Mouse (Mus musculus) kidney, embryonic 16.5 days (tissue): Measurements from ENCODE around the gene Slc22a7. TPM values are rescaled to one million over a fixed set of nuclear protein-coding genes. Genes with fewer than 3 reads are reported as not detected.

Experiments
- ATAC-seq: fragments of 200-750 bp; cut with Nextera tagmentation; 2 replicates; pipeline ENCODE4 v1.8.0; 2017; ENCODE audit warnings: moderate TSS enrichment; ENCODE audit not compliant: low FRiP score, low TSS enrichment
- H3K27ac ChIP-seq: fragments of 300-500 bp; sonication (generic); 2 replicates; pipeline ENCODE4 v1.5.1; 2014; ENCODE audit warnings: low read length
- H3K27me3 ChIP-seq: fragments of 300-500 bp; sonication (generic); 2 replicates; pipeline ENCODE4 v1.6.1; 2014; ENCODE audit warnings: low read length, control low read depth, mixed read lengths; ENCODE audit not compliant: insufficient read depth
- H3K36me3 ChIP-seq: fragments of 300-500 bp; sonication (generic); 2 replicates; pipeline ENCODE4 v1.6.1; 2014; ENCODE audit warnings: low read length, control low read depth, mixed read lengths; ENCODE audit not compliant: insufficient read depth
- H3K4me1 ChIP-seq: fragments of 300-500 bp; sonication (generic); 2 replicates; pipeline ENCODE4 v1.6.1; 2014; ENCODE audit warnings: low read length, control low read depth, mixed read lengths; ENCODE audit not compliant: insufficient read depth
- H3K4me2 ChIP-seq: fragments of 300-500 bp; sonication (generic); replicated peaks from 2 replicates; pipeline ENCODE4 v1.6.1; 2014; ENCODE audit warnings: low read depth, low read length
- H3K4me3 ChIP-seq: fragments of 300-500 bp; sonication (generic); 2 replicates; pipeline ENCODE4 v1.5.1; 2014; ENCODE audit warnings: mild to moderate bottlenecking, low read length
- H3K9ac ChIP-seq: fragments of 300-500 bp; sonication (generic); replicated peaks from 2 replicates; pipeline ENCODE4 v1.6.1; 2014; ENCODE audit warnings: low read length
- H3K9me3 ChIP-seq: fragments of 300-500 bp; sonication (generic); 2 replicates; pipeline ENCODE4 v1.6.1; 2016; ENCODE audit warnings: low read length, control low read depth
- WGBS: fragments of 180-500 bp; shearing (Covaris S2); extraction: QIAGEN DNeasy Blood & Tissue Kit; methylation state at CpG from one replicate; pipeline ENCODE4 v1.1.7; 2014; 5-methylcytosine and 5-hydroxymethylcytosine counted together
- polyA plus RNA-seq: library from polyadenylated mRNA; unstranded; fragments of >200 nt; fragmentation: Nextera tagmentation; extraction: Ambion mirVana; gene quantifications from 2 replicates; pipeline ENCODE4 v1.2.1, GENCODE M21; 2015

Gene Slc22a7
- polyA plus RNA-seq, 1 experiment from 2014 or later = 0.32 TPM

- H3K27me3 ChIP-seq = peaks cover 51% of the 10 kb centered on the region
- no peaks in the 10 kb centered on the region for H3K36me3 ChIP-seq
- peak overlapping the region; percentile 75 for H3K4me2 ChIP-seq
- no peak overlapping the region for H3K27ac ChIP-seq
- peak; percentile 35; the same call in 1 of the 2 replicates for ATAC-seq
- peak overlapping the region; percentile 58 for H3K9ac ChIP-seq
- 1% methylated on average over 49 of the region's 50 CpGs for WGBS
- H3K9me3 ChIP-seq = no peaks in the 10 kb centered on the region
- H3K4me3 ChIP-seq = peak overlapping the region; percentile 47
- peaks cover 19% of the 10 kb centered on the region for H3K4me1 ChIP-seq
These were observed 6.8 kb upstream of the Slc22a7 start for GRCm38 (mm10) chr17:46444839-46445579.

- H3K4me2 ChIP-seq = no peak overlapping the region
- H3K4me1 ChIP-seq = peaks cover 6% of the 10 kb centered on the region; the same call in 1 of the 2 replicates
- no peak overlapping the region for H3K9ac ChIP-seq
- WGBS = 94% methylated on average over 10 of the region's 10 CpGs
- no peaks in the 10 kb centered on the region for H3K9me3 ChIP-seq
- no peak overlapping the region for H3K27ac ChIP-seq
- ATAC-seq = no peak
- H3K27me3 ChIP-seq = peaks cover 35% of the 10 kb centered on the region
- H3K4me3 ChIP-seq = no peak overlapping the region
- H3K36me3 ChIP-seq = no peaks in the 10 kb centered on the region
These were observed 919 bp upstream of the Slc22a7 start for GRCm38 (mm10) chr17:46439176-46439575.

GRCm38 (mm10) chr17:46436672-46437366, 1.4 kb downstream of the Slc22a7 start:
- peaks cover 13% of the 10 kb centered on the region for H3K27me3 ChIP-seq
- H3K9me3 ChIP-seq = no peaks in the 10 kb centered on the region
- WGBS = 23% methylated on average over 23 of the region's 23 CpGs
- no peak overlapping the region for H3K9ac ChIP-seq
- no peak overlapping the region for H3K4me3 ChIP-seq
- 0 out of 2 replicates have a peak, but pooled peaks have one; percentile 53 for ATAC-seq
- no peak overlapping the region for H3K27ac ChIP-seq
- H3K4me2 ChIP-seq = no peak overlapping the region
- no peaks in the 10 kb centered on the region for H3K36me3 ChIP-seq
- 0 out of 2 replicates have a peak, but pooled peaks cover 3% of the 10 kb centered on the region for H3K4me1 ChIP-seq

- WGBS = 3% methylated on average over 17 of the region's 17 CpGs
- no peak overlapping the region for H3K27ac ChIP-seq
- H3K27me3 ChIP-seq = peaks cover 10% of the 10 kb centered on the region
- H3K4me1 ChIP-seq = peaks cover 6% of the 10 kb centered on the region; the same call in 1 of the 2 replicates
- no peaks in the 10 kb centered on the region for H3K36me3 ChIP-seq
- peak overlapping the region; percentile 46 for H3K4me2 ChIP-seq
- no peaks in the 10 kb centered on the region for H3K9me3 ChIP-seq
- H3K4me3 ChIP-seq = peak overlapping the region; percentile 29
- H3K9ac ChIP-seq = peak overlapping the region; percentile 51
- ATAC-seq = peak; percentile 43
These were observed 4.6 kb downstream of the Slc22a7 start for GRCm38 (mm10) chr17:46433627-46434026.

GRCm38 (mm10) chr17:46428761-46429414, 9.4 kb downstream of the Slc22a7 start, which contains the start of gene Crip3:
Gene Crip3, plus strand, starts transcription at chr17:46428926.
- H3K9me3 ChIP-seq = no peaks in the 10 kb centered on the region
- ATAC-seq = peak; percentile 62; the same call in 1 of the 2 replicates
- 0 out of 2 replicates have a peak within 1 kb of the TSS, but pooled peaks have one; percentile 16 for H3K9ac ChIP-seq
- H3K36me3 ChIP-seq = 0 out of 2 replicates have a peak, but pooled peaks cover 3% of the 10 kb centered on the region
- peak within 1 kb of the TSS; percentile 21 for H3K4me3 ChIP-seq
- H3K4me1 ChIP-seq = peaks cover 4% of the 10 kb centered on the region; the same call in 1 of the 2 replicates
- H3K4me2 ChIP-seq = peak within 1 kb of the TSS; percentile 51
- H3K27ac ChIP-seq = no peak within 1 kb of the TSS
- H3K27me3 ChIP-seq = no peaks in the 10 kb centered on the region; the same call in 1 of the 2 replicates
- WGBS = 8% methylated on average over 18 of the region's 18 CpGs

- H3K9ac ChIP-seq = no peak overlapping the region
- 0 out of 2 replicates have a peak, but pooled peaks cover 3% of the 10 kb centered on the region for H3K36me3 ChIP-seq
- H3K9me3 ChIP-seq = no peaks in the 10 kb centered on the region
- H3K4me1 ChIP-seq = peaks cover 3% of the 10 kb centered on the region; the same call in 1 of the 2 replicates
- H3K27me3 ChIP-seq = no peaks in the 10 kb centered on the region; the same call in 1 of the 2 replicates
- no peak overlapping the region for H3K27ac ChIP-seq
- H3K4me2 ChIP-seq = no peak overlapping the region
- no peak overlapping the region for H3K4me3 ChIP-seq
- no peak for ATAC-seq
These were observed 11.8 kb downstream of the Slc22a7 start for GRCm38 (mm10) chr17:46426496-46426895.

GRCm38 (mm10) chr17:46419717-46420116, 18.5 kb downstream of the Slc22a7 start:
- no peaks in the 10 kb centered on the region for H3K9me3 ChIP-seq
- H3K4me2 ChIP-seq = no peak overlapping the region
- no peak overlapping the region for H3K9ac ChIP-seq
- H3K4me1 ChIP-seq = no peaks in the 10 kb centered on the region
- no peak for ATAC-seq
- H3K36me3 ChIP-seq = 0 out of 2 replicates have a peak, but pooled peaks cover 3% of the 10 kb centered on the region
- no peak overlapping the region for H3K27ac ChIP-seq
- no peak overlapping the region for H3K4me3 ChIP-seq
- no peaks in the 10 kb centered on the region for H3K27me3 ChIP-seq

GRCm38 (mm10) chr17:46418628-46419027, 19.6 kb downstream of the Slc22a7 start:
- no peak overlapping the region for H3K4me3 ChIP-seq
- no peaks in the 10 kb centered on the region for H3K9me3 ChIP-seq
- H3K4me1 ChIP-seq = no peaks in the 10 kb centered on the region
- peaks cover 9% of the 10 kb centered on the region for H3K36me3 ChIP-seq
- no peaks in the 10 kb centered on the region for H3K27me3 ChIP-seq
- no peak for ATAC-seq
- 70% methylated on average over 5 of the region's 5 CpGs for WGBS
- H3K27ac ChIP-seq = no peak overlapping the region
- no peak overlapping the region for H3K9ac ChIP-seq
- H3K4me2 ChIP-seq = no peak overlapping the region

- H3K27me3 ChIP-seq = no peaks in the 10 kb centered on the region
- no peak overlapping the region for H3K27ac ChIP-seq
- 31% methylated on average over 3 of the region's 3 CpGs for WGBS
- peaks cover 40% of the 10 kb centered on the region for H3K36me3 ChIP-seq
- H3K4me2 ChIP-seq = no peak overlapping the region
- ATAC-seq = no peak
- H3K9me3 ChIP-seq = no peaks in the 10 kb centered on the region
- H3K4me1 ChIP-seq = no peaks in the 10 kb centered on the region
- H3K4me3 ChIP-seq = no peak overlapping the region
- no peak overlapping the region for H3K9ac ChIP-seq
These were observed 29.8 kb downstream of the Slc22a7 start for GRCm38 (mm10) chr17:46408478-46408877.
